Mouse (Mus musculus) liver, postnatal 0 days (tissue): Measurements from ENCODE around the gene Zbtb41. TPM values are rescaled to one million over a fixed set of nuclear protein-coding genes. Genes with fewer than 3 reads are reported as not detected.
A peak's percentile ranks its signal among the peaks of the same experiment; 100 is the strongest.

Source experiments
- ATAC-seq: fragments of 200-750 bp; cut with Nextera tagmentation; 2 replicates; pipeline ENCODE4 v1.8.0; 2017; ENCODE audit warnings: mild to moderate bottlenecking, moderate library complexity
- DNase-seq: peaks from one replicate; pipeline ENCODE4 v3.0.0-alpha.2; 2016
- H3K27ac ChIP-seq: fragments of 300-500 bp; sonication (generic); 2 replicates; pipeline ENCODE4 v1.5.1; 2014; ENCODE audit warnings: antibody characterized with exemption, moderate library complexity, mild to moderate bottlenecking, low read depth
- H3K27me3 ChIP-seq: fragments of 300-500 bp; sonication (generic); 2 replicates; pipeline ENCODE4 v1.6.1; 2014; ENCODE audit warnings: low read length, control low read depth, mixed read lengths; ENCODE audit not compliant: insufficient read depth
- H3K36me3 ChIP-seq: fragments of 300-500 bp; sonication (generic); replicated peaks from 2 replicates; pipeline ENCODE4 v1.6.1; 2014; ENCODE audit warnings: mild to moderate bottlenecking, control low read depth, low read length, moderate library complexity, mixed read lengths; ENCODE audit not compliant: insufficient read depth
- H3K4me1 ChIP-seq: fragments of 300-500 bp; sonication (generic); 2 replicates; pipeline ENCODE4 v1.6.1; 2014; ENCODE audit warnings: antibody characterized with exemption, mild to moderate bottlenecking, control low read depth; ENCODE audit not compliant: insufficient read depth
- H3K4me2 ChIP-seq: fragments of 300-500 bp; sonication (generic); 2 replicates; pipeline ENCODE4 v1.6.1; 2014; ENCODE audit warnings: low read depth, mild to moderate bottlenecking, low read length, moderate library complexity, mixed read lengths
- H3K4me3 ChIP-seq: fragments of 300-500 bp; sonication (generic); 2 replicates; pipeline ENCODE4 v1.5.1; 2014; ENCODE audit warnings: low read depth, low read length
- H3K9ac ChIP-seq: fragments of 300-500 bp; sonication (generic); replicated peaks from 2 replicates; pipeline ENCODE4 v1.6.1; 2014; ENCODE audit warnings: mild to moderate bottlenecking, moderate library complexity
- H3K9me3 ChIP-seq: fragments of 300-500 bp; sonication (generic); 2 replicates; pipeline ENCODE4 v1.6.1; 2016; ENCODE audit warnings: mild to moderate bottlenecking, control low read depth, low read length, mixed read lengths
- CTCF ChIP-seq: sonication (generic); IDR thresholded peaks from 2 replicates; pipeline ENCODE4 v1.5.1; 2016; ENCODE audit warnings: antibody characterized with exemption, low read depth
- EP300 ChIP-seq: IDR thresholded peaks from 2 replicates; pipeline ENCODE4 v1.6.1; 2016; ENCODE audit warnings: antibody characterized with exemption, low read depth, mild to moderate bottlenecking
- WGBS: fragments of 180-500 bp; shearing (Covaris S2); extraction: QIAGEN DNeasy Blood & Tissue Kit; methylation state at CpG from one replicate; pipeline ENCODE4 v1.1.7; 2014; ENCODE audit not compliant: insufficient replicate concordance; 5-methylcytosine and 5-hydroxymethylcytosine counted together
- polyA plus RNA-seq: library from polyadenylated mRNA; unstranded; fragments of >200 nt; fragmentation: Nextera tagmentation; extraction: Ambion mirVana; gene quantifications from 2 replicates; pipeline ENCODE4 v1.2.1, GENCODE M21; 2015

The Zbtb41 gene
- polyA plus RNA-seq, 1 experiment from 2014 or later = 1.6 TPM

DNA sequence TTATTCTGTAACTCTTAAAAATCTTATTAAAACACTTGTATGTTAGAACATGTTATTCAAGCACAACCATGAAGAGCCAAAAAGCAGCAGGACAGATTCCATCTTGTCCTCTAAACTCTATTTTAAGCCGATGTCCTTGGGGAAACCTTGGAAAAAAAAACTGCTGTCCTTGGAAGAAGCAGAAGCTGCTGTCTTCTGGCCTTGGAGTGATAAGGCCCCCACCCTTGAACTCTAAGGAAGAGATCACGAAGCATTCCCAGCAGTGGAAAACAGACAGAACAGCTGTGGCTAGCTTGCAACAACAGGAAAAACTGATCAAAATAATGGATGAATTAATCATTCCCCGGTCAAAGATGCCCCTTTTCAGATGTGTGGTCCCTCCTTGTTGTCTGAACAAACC, 74.1 kb downstream of the Zbtb41 start:
- Histone ChIP-seq H3K9ac (no peak overlapping the region), H3K9me3 (no peaks in the 10 kb centered on the region), H3K27me3 (no peaks in the 10 kb centered on the region), H3K4me2 (no peak overlapping the region), H3K4me3 (no peak overlapping the region), H3K36me3 (peaks cover 18% of the 10 kb centered on the region), H3K4me1 (no peaks in the 10 kb centered on the region; the same call in 1 of the 2 replicates), H3K27ac (no peak overlapping the region)
- ATAC-seq (no peak), DNase-seq (no peak)
- WGBS = 72% methylated on average over 3 of the region's 3 CpGs
- no peak for TF ChIP-seq EP300
- TF ChIP-seq CTCF = no peak

DNA sequence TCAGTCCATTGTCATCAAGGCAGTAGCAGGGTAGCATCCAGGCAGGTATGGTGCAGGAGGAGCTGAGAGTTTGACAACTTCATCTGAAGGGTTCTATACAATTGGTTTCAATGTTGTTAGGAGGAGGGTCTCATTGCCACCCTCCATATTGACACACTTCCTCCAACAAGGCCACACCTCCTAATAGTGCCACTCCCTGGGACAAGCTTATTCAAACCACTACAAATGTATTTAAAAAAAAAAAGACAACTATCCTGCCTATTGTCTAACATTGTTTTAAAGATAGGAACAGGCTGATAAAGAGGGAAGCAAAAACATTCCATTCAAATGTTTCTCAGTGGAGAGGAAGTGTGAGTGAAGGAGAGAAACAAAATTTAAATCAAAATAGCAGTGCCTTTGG, 77.7 kb downstream of the Zbtb41 start:
- no peak for ATAC-seq
- Histone ChIP-seq H3K9me3 (no peaks in the 10 kb centered on the region), H3K4me2 (no peak overlapping the region), H3K9ac (no peak overlapping the region), H3K4me1 (no peaks in the 10 kb centered on the region; the same call in 1 of the 2 replicates), H3K4me3 (no peak overlapping the region), H3K27ac (no peak overlapping the region), H3K27me3 (no peaks in the 10 kb centered on the region), H3K36me3 (no peaks in the 10 kb centered on the region)
- TF ChIP-seq EP300 = no peak
- no peak for TF ChIP-seq CTCF
- no peak for DNase-seq

DNA sequence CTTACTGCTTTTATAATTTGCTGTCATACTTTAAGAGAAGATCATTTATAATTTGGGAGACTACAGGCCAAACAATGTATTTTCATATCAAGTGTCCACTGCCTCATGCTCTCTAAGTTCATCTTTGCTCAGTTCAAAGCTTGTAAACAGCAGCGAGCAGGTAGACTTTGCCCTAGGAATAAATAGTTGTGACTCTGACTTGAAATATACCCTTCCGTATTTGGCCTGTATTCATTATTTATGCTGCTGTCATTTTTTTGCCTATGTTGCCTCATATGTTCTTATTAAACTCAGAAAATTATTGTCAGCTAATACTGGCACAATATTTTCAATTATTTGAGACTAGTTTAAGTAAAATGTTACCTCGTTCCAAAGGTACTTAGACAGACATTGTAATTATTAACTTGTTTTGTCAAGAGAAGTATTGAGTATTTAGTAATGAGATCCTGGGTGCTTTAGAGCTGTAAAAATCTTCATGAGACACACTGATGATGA, 79.2 kb downstream of the Zbtb41 start, which contains the start of gene F13b:
Gene F13b, plus strand, starts transcription at position 445 of the 495 bp plus-strand sequence.
- TF ChIP-seq EP300 = 0 out of 2 replicates have a peak, but pooled peaks have one; percentile 15
- TF ChIP-seq CTCF = no peak
- peak; percentile 93 for ATAC-seq
- Histone ChIP-seq H3K4me2 (peak within 1 kb of the TSS; percentile 52), H3K9ac (no peak within 1 kb of the TSS), H3K36me3 (no peaks in the 10 kb centered on the region), H3K27me3 (no peaks in the 10 kb centered on the region), H3K4me1 (no peaks in the 10 kb centered on the region; the same call in 1 of the 2 replicates), H3K4me3 (peak within 1 kb of the TSS; percentile 35), H3K9me3 (no peaks in the 10 kb centered on the region), H3K27ac (peak within 1 kb of the TSS; percentile 86)
- no peak for DNase-seq
- WGBS = 52% methylated on average over 3 of the region's 3 CpGs

Other genes starting within 250 kb of the Zbtb41 start
- gene Crb1, start 45.2 kb upstream of the Zbtb41 start, polyA plus RNA-seq = not detected in 2 replicates
- 4.6 and 5.3 TPM in 2 replicates for gene Aspm, start 32.5 kb downstream of the Zbtb41 start, polyA plus RNA-seq
- gene F13b, start 79.4 kb downstream of the Zbtb41 start, polyA plus RNA-seq = 119 and 125 TPM in 2 replicates
- 37.2 and 46.0 TPM in 2 replicates for gene Cfhr1, start 138.0 kb downstream of the Zbtb41 start, polyA plus RNA-seq